Mouse (Mus musculus) forebrain, embryonic 15.5 days (tissue): ENCODE results near the gene Cd83. TPM values are rescaled to one million over a fixed set of nuclear protein-coding genes. Genes with fewer than 3 reads are reported as not detected.

Experiments
- ATAC-seq: fragments of 200-750 bp; cut with Nextera tagmentation; replicated peaks from 2 replicates; pipeline ENCODE4 v1.8.0; 2017; ENCODE audit warnings: mild to moderate bottlenecking, moderate TSS enrichment, moderate library complexity
- H3K27ac ChIP-seq: fragments of 300-500 bp; sonication (generic); replicated peaks from 2 replicates; pipeline ENCODE4 v1.5.1; 2015; ENCODE audit warnings: mild to moderate bottlenecking, inconsistent platforms
- H3K27me3 ChIP-seq: fragments of 300-500 bp; sonication (generic); 2 replicates; pipeline ENCODE4 v1.6.1; 2015; ENCODE audit warnings: inconsistent platforms
- H3K36me3 ChIP-seq: fragments of 300-500 bp; sonication (generic); 2 replicates; pipeline ENCODE4 v1.6.1; 2015; ENCODE audit warnings: mild to moderate bottlenecking, inconsistent platforms
- H3K4me1 ChIP-seq: fragments of 300-500 bp; sonication (generic); 2 replicates; pipeline ENCODE4 v1.6.1; 2015; ENCODE audit warnings: inconsistent platforms
- H3K4me2 ChIP-seq: fragments of 300-500 bp; sonication (generic); replicated peaks from 2 replicates; pipeline ENCODE4 v1.6.1; 2015; ENCODE audit warnings: mild to moderate bottlenecking, inconsistent platforms
- H3K4me3 ChIP-seq: fragments of 300-500 bp; sonication (generic); 2 replicates; pipeline ENCODE4 v1.5.1; 2015; ENCODE audit warnings: mild to moderate bottlenecking, inconsistent platforms
- H3K9ac ChIP-seq: fragments of 300-500 bp; sonication (generic); replicated peaks from 2 replicates; pipeline ENCODE4 v1.6.1; 2015; ENCODE audit warnings: mild to moderate bottlenecking, inconsistent platforms
- H3K9me3 ChIP-seq: fragments of 300-500 bp; sonication (generic); 2 replicates; pipeline ENCODE4 v1.6.1; 2016; ENCODE audit warnings: inconsistent platforms
- WGBS: fragments of 180-500 bp; shearing (Covaris S2); methylation state at CpG from one replicate; pipeline ENCODE4 v1.1.7; 2015; ENCODE audit warnings: mixed read lengths; 5-methylcytosine and 5-hydroxymethylcytosine counted together
- polyA plus RNA-seq: library from polyadenylated mRNA; unstranded; fragments of >200 nt; fragmentation: Nextera tagmentation; extraction: Ambion mirVana; gene quantifications from 2 replicates; pipeline ENCODE4 v1.2.1, GENCODE M21; 2015

Cd83 gene
- 5.8 and 6.2 TPM in 2 replicates for polyA plus RNA-seq

GRCm38 (mm10) chr13:43784725-43785711 lies at the start of gene Cd83:
Gene Cd83, plus strand, starts transcription at chr13:43784775.
- Histone ChIP-seq H3K27ac (0 out of 2 replicates have a peak within 1 kb of the TSS, but pooled peaks have one; percentile 3), H3K4me3 (peak within 1 kb of the TSS; percentile 60), H3K36me3 (no peaks in the 10 kb centered on the region), H3K9ac (peak within 1 kb of the TSS; percentile 65), H3K27me3 (peaks cover 21% of the 10 kb centered on the region), H3K4me2 (peak within 1 kb of the TSS; percentile 98), H3K9me3 (no peaks in the 10 kb centered on the region), H3K4me1 (peaks cover 17% of the 10 kb centered on the region)
- ATAC-seq, result peak; percentile 71
- WGBS, result 4% methylated on average over 73 of the region's 73 CpGs

DNA sequence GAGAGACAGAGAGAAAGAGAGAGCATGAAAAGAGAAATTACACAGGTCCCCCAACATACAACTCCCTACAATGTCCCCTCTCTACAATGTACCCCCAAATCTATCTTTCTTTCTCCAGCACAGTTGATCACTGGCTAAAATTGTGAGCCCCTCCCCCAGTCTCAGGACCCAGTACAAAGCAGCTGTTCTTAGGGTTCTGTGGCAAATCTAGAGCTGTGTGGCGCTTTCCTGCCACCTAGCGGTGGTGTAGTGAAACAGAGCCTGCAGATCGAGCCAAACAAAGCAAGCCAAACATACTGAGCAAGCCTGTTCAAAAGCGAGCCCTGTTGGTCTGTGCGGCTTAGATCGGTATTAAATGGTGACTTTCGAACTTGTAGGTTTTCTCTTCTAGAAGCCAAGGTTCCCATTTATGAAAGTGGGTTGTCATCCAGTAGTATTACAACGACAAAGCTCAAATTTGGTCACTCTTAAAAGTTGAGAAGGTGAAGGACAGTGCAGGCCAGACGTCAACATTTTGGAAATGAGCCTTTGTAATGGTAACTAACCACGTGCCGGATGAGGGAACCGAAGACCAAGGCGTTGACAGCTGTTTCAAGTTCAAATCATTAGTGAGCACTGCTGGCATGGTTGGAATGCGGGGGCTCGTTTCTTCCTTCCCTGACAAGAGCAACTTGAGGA lies 44.8 kb upstream of the Cd83 start:
- no peak overlapping the region for H3K4me3 ChIP-seq
- no peak overlapping the region for H3K4me2 ChIP-seq
- WGBS, result 20% methylated on average over 15 of the region's 15 CpGs
- no peaks in the 10 kb centered on the region for H3K9me3 ChIP-seq
- H3K9ac ChIP-seq, result no peak overlapping the region
- H3K4me1 ChIP-seq, result peaks cover 11% of the 10 kb centered on the region
- ATAC-seq, result peak; percentile 89
- no peak overlapping the region for H3K27ac ChIP-seq
- no peaks in the 10 kb centered on the region for H3K36me3 ChIP-seq
- no peaks in the 10 kb centered on the region for H3K27me3 ChIP-seq

- H3K27ac ChIP-seq, result no peak overlapping the region
- H3K4me2 ChIP-seq, result no peak overlapping the region
- no peaks in the 10 kb centered on the region for H3K27me3 ChIP-seq
- H3K36me3 ChIP-seq, result no peaks in the 10 kb centered on the region
- H3K9ac ChIP-seq, result no peak overlapping the region
- H3K4me3 ChIP-seq, result no peak overlapping the region
- 66% methylated on average over 7 of the region's 7 CpGs for WGBS
- no peaks in the 10 kb centered on the region for H3K9me3 ChIP-seq
- H3K4me1 ChIP-seq, result peaks cover 9% of the 10 kb centered on the region; the same call in 1 of the 2 replicates
- no peak for ATAC-seq
Measured at GRCm38 (mm10) chr13:43740276-43740608, 44.3 kb upstream of the Cd83 start.

- Histone ChIP-seq H3K36me3 (no peaks in the 10 kb centered on the region), H3K27ac (no peak overlapping the region), H3K4me3 (no peak overlapping the region), H3K4me2 (no peak overlapping the region), H3K4me1 (peaks cover 9% of the 10 kb centered on the region; the same call in 1 of the 2 replicates), H3K9me3 (no peaks in the 10 kb centered on the region), H3K9ac (no peak overlapping the region), H3K27me3 (no peaks in the 10 kb centered on the region)
- ATAC-seq, result no peak
- WGBS, result 57% methylated on average over 3 of the region's 3 CpGs
Measured at GRCm38 (mm10) chr13:43742677-43743076, 41.9 kb upstream of the Cd83 start.

- Histone ChIP-seq H3K4me2 (no peak overlapping the region), H3K27me3 (no peaks in the 10 kb centered on the region), H3K9me3 (no peaks in the 10 kb centered on the region), H3K4me1 (peaks cover 9% of the 10 kb centered on the region; the same call in 1 of the 2 replicates), H3K36me3 (no peaks in the 10 kb centered on the region), H3K4me3 (no peak overlapping the region), H3K9ac (no peak overlapping the region), H3K27ac (no peak overlapping the region)
- WGBS, result 91% methylated on average over 7 of the region's 7 CpGs
- no peak for ATAC-seq
Measured at GRCm38 (mm10) chr13:43744259-43744658, 40.3 kb upstream of the Cd83 start.

GRCm38 (mm10) chr13:43750301-43750700 lies 34.3 kb upstream of the Cd83 start:
- Histone ChIP-seq H3K36me3 (no peaks in the 10 kb centered on the region), H3K27me3 (no peaks in the 10 kb centered on the region), H3K9ac (no peak overlapping the region), H3K27ac (no peak overlapping the region), H3K4me3 (no peak overlapping the region), H3K9me3 (no peaks in the 10 kb centered on the region), H3K4me2 (no peak overlapping the region), H3K4me1 (no peaks in the 10 kb centered on the region)
- WGBS, result 78% methylated on average over 3 of the region's 3 CpGs
- no peak for ATAC-seq

DNA sequence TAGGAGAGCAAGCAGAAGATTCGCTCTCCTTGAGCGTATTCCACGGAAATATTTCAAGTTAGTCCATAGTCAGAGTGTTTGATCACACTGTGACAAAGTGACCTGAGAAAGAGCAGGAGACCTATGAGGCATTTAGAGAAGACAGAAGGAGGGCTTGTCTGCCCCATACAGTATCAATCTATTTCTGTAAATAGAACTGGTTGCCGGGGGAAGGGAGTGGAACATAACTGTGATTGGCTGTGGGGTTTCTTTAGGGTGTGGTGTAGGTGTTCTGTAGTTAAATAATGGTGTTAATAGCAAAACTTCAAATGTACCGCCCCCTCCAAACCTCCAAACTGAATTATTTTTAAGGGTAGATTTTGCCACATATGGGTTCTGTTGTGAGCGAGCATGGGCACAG lies 33.6 kb upstream of the Cd83 start:
- WGBS, result 97% methylated on average over 6 of the region's 6 CpGs
- Histone ChIP-seq H3K4me1 (no peaks in the 10 kb centered on the region), H3K27me3 (no peaks in the 10 kb centered on the region), H3K9ac (no peak overlapping the region), H3K4me3 (no peak overlapping the region), H3K36me3 (no peaks in the 10 kb centered on the region), H3K4me2 (no peak overlapping the region), H3K9me3 (no peaks in the 10 kb centered on the region), H3K27ac (no peak overlapping the region)
- no peak for ATAC-seq

DNA sequence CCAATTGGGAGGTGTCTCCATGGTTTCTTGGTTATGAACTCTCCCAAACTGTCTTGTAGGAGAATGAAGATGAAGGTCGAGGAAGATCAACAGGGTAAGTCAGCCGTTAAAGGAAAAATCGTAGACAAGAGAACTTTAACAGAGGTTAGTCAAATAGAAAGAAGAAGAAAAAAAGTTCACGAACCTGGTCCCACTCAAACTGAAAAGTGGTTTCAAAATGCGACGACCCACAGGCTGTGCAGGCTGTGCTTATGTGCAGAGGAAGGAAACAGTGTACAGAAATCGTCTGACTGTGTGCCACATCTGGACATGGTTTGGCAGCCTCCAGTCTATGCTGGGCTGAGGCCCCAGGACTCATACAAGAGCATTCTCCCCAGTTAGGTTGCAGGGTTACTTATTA lies 32.2 kb upstream of the Cd83 start:
- Histone ChIP-seq H3K36me3 (no peaks in the 10 kb centered on the region), H3K4me3 (no peak overlapping the region), H3K27ac (no peak overlapping the region), H3K9me3 (no peaks in the 10 kb centered on the region), H3K9ac (no peak overlapping the region), H3K27me3 (no peaks in the 10 kb centered on the region), H3K4me1 (no peaks in the 10 kb centered on the region), H3K4me2 (no peak overlapping the region)
- 88% methylated on average over 7 of the region's 7 CpGs for WGBS
- ATAC-seq, result no peak

DNA sequence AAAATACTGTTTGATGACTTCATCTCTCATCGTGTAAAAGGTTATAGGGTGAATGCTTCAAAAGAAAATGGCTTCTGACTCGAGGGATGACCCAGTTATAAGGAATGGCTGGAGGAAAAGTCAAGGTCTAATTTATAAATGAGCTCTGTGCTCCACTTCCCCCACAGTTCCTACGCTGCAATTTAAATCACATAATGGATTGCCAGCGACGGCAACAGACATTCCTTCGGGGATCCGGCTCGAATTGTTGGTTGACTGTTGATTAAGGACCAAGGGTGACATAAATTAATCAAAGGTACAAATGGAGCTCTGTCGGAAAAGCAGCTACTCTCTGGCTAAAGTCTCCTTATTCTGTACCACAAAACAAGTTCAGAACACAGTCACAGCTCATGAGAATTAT lies 30.9 kb upstream of the Cd83 start:
- no peak overlapping the region for H3K27ac ChIP-seq
- no peaks in the 10 kb centered on the region for H3K9me3 ChIP-seq
- no peak for ATAC-seq
- no peak overlapping the region for H3K4me2 ChIP-seq
- no peaks in the 10 kb centered on the region for H3K4me1 ChIP-seq
- no peaks in the 10 kb centered on the region for H3K36me3 ChIP-seq
- no peak overlapping the region for H3K9ac ChIP-seq
- no peak overlapping the region for H3K4me3 ChIP-seq
- no peaks in the 10 kb centered on the region for H3K27me3 ChIP-seq
- WGBS, result 69% methylated on average over 9 of the region's 9 CpGs

DNA sequence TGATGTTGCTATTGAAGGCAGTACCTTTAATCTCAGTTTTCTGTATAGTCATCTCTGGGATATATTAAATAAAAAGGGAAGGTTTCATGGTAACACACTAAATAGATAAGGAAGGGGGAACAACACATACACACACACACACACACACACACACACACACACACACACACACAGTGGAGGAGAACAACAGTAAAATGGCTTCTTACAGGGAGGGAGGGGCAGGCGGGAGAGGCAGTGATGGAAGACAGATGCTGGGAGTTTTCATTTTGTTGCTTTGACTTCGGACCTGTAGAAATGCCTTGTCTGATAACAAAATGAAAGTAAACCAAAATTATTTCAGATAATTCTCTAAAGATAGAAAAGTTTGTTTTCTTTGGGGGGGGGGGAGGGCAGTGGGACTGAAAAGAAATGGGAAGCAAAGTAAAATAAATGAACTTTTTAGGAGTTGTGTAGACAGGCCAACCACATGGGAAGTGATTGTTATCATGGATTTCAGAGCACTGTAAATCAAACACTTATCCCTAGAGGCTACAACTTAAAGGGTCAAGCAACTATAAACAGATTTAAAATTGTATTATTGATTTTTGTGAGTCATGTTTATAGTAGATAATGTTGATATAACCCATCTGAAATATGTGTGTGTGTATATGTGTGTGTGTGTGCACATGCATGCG lies 30.0 kb upstream of the Cd83 start:
- Histone ChIP-seq H3K9me3 (no peaks in the 10 kb centered on the region), H3K9ac (no peak overlapping the region), H3K4me1 (no peaks in the 10 kb centered on the region), H3K27ac (no peak overlapping the region), H3K4me3 (no peak overlapping the region), H3K4me2 (no peak overlapping the region), H3K36me3 (no peaks in the 10 kb centered on the region), H3K27me3 (no peaks in the 10 kb centered on the region)
- WGBS, result 94% methylated on average over 3 of the region's 3 CpGs
- ATAC-seq, result no peak

DNA sequence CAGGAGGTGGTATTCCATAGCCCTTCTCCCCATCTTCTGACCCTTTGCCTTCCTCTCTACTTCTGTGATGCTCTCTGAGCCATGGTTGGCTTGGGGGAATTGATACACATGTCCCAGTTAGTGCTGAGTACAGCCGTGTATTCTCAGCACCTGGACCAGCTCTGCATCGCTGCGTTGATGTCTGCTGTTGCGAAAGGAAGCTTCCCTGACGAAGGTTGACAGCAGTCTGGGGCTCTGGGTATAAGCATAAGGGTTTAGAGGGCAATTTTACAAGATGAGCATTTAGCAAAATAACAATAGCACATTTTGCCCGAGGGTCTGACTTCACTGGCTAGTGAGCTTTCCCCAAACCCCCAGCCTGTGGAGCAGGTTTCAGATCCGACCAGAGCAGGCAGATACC lies 29.0 kb upstream of the Cd83 start:
- no peak for ATAC-seq
- no peaks in the 10 kb centered on the region for H3K36me3 ChIP-seq
- H3K9me3 ChIP-seq, result no peaks in the 10 kb centered on the region
- no peak overlapping the region for H3K4me3 ChIP-seq
- no peak overlapping the region for H3K27ac ChIP-seq
- no peaks in the 10 kb centered on the region for H3K27me3 ChIP-seq
- 83% methylated on average over 7 of the region's 7 CpGs for WGBS
- no peaks in the 10 kb centered on the region for H3K4me1 ChIP-seq
- no peak overlapping the region for H3K9ac ChIP-seq
- no peak overlapping the region for H3K4me2 ChIP-seq
